Mouse (Mus musculus) small intestine, adult 2 months (tissue): Measurements from ENCODE around the gene Eri3.

Experiments used
- CTCF ChIP-seq: fragments of 200-500 bp; IDR thresholded peaks from 2 replicates; pipeline ENCODE4 v1.5.1; 2012; ENCODE audit warnings: low read depth, mild to moderate bottlenecking, control low read depth, inconsistent platforms, low read length, moderate library complexity, mixed read lengths; ENCODE audit not compliant: insufficient replicate concordance, insufficient read length; ENCODE audit errors: extremely low read depth
- POLR2A ChIP-seq: fragments of 200-500 bp; IDR thresholded peaks from 2 replicates; pipeline ENCODE4 v1.6.1; 2012; ENCODE audit warnings: low read depth, mild to moderate bottlenecking, control low read depth, inconsistent platforms, low read length, moderate library complexity

- TF ChIP-seq POLR2A (no peak), CTCF (no peak)
These were observed 39.0 kb downstream of the Eri3 start for GRCm38 (mm10) chr4:117589081-117589660.
